Mouse (Mus musculus): ENCODE data around the gene Sh2b2. TPM values are rescaled to one million over a fixed set of nuclear protein-coding genes. Genes with fewer than 3 reads are reported as not detected.
A peak's percentile ranks its signal among the peaks of the same experiment; 100 is the strongest.

Gene Sh2b2
- polyA plus RNA-seq, 1 experiment = 5.1 TPM

DNA sequence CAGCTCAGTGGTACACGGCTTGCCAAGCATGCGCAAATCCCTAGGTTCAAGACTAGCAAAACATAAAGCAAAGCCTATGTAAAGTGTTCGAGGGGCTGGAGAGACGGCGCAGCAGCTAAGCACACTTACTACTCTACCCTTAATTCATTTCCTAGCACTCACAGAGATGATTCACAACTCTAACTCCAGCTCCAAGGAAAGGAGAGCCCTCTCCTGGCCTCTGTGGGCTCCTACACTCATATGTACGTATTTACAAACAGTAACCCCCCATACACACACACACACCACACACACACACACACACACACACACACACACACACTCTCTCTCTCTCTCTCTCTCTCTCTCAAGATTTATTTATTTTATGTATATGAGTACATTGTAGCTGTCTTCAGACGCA is 62.6 kb downstream of the Sh2b2 start:
- H3K4me1 ChIP-seq (ENCODE audit: control insufficient read depth, insufficient read depth, low read length) = peaks cover 1% of the 10 kb centered on the region; the same call in 1 of the 2 replicates
- no peak overlapping the region for H3K4me3 ChIP-seq (replicated peaks; ENCODE audit: control insufficient read depth, low read depth, low read length)
- TF ChIP-seq CTCF (IDR thresholded peaks at IDR 0.05; ENCODE audit: control insufficient read depth, insufficient read depth, low read length) (no peak), POLR2A (IDR thresholded peaks at IDR 0.05; ENCODE audit: borderline replicate concordance, control insufficient read depth, low read depth, low read length) (no peak)
- 79% methylated on average over 7 of the region's 7 CpGs for WGBS
- H3K27ac ChIP-seq (ENCODE audit: control insufficient read depth, insufficient read depth, low read depth, low read length, poor library complexity) = no peak overlapping the region

DNA sequence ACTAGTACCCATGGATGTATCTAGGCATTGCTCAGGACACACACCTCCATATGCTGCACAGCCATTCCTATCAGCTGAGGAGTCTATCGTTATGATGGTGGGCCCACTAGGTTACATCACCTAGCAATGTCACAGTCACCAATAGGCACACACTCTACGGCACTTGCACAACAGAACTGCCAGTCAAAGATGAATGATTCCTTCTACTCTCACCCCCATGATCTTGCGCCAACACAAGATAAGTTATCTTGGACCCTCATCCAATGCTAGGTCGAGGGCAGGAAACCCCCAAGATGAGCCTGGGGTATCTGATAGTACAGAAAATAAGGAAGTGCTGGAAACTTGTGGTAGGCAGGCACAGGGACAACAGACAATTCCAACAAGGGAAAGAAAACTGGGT is 63.5 kb downstream of the Sh2b2 start:
- WGBS = 29% methylated on average over 4 of the region's 4 CpGs
- H3K27ac ChIP-seq (ENCODE audit: control insufficient read depth, insufficient read depth, low read depth, low read length, poor library complexity) = no peak overlapping the region
- peaks cover 3% of the 10 kb centered on the region; the same call in 1 of the 2 replicates for H3K4me1 ChIP-seq (ENCODE audit: control insufficient read depth, insufficient read depth, low read length)
- no peak overlapping the region for H3K4me3 ChIP-seq (replicated peaks; ENCODE audit: control insufficient read depth, low read depth, low read length)
- TF ChIP-seq CTCF (IDR thresholded peaks at IDR 0.05; ENCODE audit: control insufficient read depth, insufficient read depth, low read length) = no peak
- no peak for TF ChIP-seq POLR2A (IDR thresholded peaks at IDR 0.05; ENCODE audit: borderline replicate concordance, control insufficient read depth, low read depth, low read length)

DNA sequence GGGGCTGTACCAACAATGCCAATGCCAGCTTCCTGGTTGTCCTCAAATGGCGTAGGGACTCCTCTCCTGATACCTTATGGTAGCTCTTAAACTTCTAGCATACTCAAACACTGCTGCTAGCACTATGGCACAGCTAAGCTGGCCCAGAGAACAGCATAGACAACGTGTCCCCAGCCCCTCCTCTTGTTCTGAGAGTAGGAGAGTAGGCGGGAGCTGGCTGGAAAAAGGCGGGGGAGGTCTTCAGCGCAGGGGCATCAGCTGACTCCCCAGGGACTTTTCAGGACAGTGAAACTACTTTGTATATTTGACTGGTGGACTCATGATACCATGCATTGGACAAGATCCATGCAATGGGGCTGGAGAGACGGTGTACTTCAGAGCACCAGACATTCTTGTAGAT is 64.3 kb downstream of the Sh2b2 start:
- Histone ChIP-seq H3K4me3 (replicated peaks; ENCODE audit: control insufficient read depth, low read depth, low read length) (no peak overlapping the region), H3K27ac (ENCODE audit: control insufficient read depth, insufficient read depth, low read depth, low read length, poor library complexity) (no peak overlapping the region), H3K4me1 (ENCODE audit: control insufficient read depth, insufficient read depth, low read length) (peaks cover 3% of the 10 kb centered on the region; the same call in 1 of the 2 replicates)
- TF ChIP-seq CTCF (IDR thresholded peaks at IDR 0.05; ENCODE audit: control insufficient read depth, insufficient read depth, low read length) (no peak), POLR2A (IDR thresholded peaks at IDR 0.05; ENCODE audit: borderline replicate concordance, control insufficient read depth, low read depth, low read length) (no peak)
- 80% methylated on average over 6 of the region's 6 CpGs for WGBS

DNA sequence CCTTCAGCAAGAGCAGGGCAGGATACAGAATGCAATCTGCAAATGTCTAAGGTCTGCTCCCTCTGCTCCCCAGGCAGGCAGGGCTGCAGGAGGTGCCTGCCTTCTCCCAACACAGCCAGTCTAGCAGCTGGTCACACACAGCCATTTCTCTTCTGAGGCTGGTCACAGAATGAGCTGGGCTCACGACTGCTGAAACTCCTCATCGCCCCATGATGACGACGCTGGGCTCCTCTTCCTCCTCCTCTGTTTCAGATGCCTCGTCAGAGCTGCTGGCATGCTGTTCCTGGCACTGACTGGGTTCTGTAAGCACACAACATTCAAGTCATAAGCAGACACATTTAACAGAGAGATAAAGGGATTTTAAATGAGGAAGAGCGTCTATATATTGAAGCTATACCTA is 65.2 kb downstream of the Sh2b2 start:
- WGBS = 84% methylated on average over 6 of the region's 6 CpGs
- Histone ChIP-seq H3K4me1 (ENCODE audit: control insufficient read depth, insufficient read depth, low read length) (peaks cover 2% of the 10 kb centered on the region; the same call in 1 of the 2 replicates), H3K4me3 (replicated peaks; ENCODE audit: control insufficient read depth, low read depth, low read length) (no peak overlapping the region), H3K27ac (ENCODE audit: control insufficient read depth, insufficient read depth, low read depth, low read length, poor library complexity) (no peak overlapping the region)
- TF ChIP-seq CTCF (IDR thresholded peaks at IDR 0.05; ENCODE audit: control insufficient read depth, insufficient read depth, low read length) (no peak), POLR2A (IDR thresholded peaks at IDR 0.05; ENCODE audit: borderline replicate concordance, control insufficient read depth, low read depth, low read length) (no peak)

DNA sequence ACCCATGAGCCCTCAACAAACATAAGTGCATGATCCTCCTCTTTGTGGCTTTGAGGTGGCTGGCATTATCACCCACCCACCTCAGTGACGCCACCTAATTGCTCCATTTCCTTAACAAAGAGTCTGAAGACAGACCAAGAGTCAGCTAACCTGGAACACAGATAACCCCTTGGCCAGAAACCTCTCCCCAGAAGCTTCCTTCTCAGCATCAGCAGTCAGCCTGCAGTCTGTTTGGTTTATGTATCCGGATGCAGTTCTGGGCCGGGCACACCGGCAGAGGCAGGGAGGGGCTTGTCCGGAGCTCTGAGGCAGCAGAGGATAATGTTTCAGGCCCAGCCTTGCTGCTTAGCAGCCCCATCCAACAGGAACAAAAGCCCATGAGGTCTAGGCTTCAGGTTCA is 66.8 kb downstream of the Sh2b2 start:
- Histone ChIP-seq H3K27ac (ENCODE audit: control insufficient read depth, insufficient read depth, low read depth, low read length, poor library complexity) (peak overlapping the region; percentile 82), H3K4me3 (replicated peaks; ENCODE audit: control insufficient read depth, low read depth, low read length) (no peak overlapping the region), H3K4me1 (ENCODE audit: control insufficient read depth, insufficient read depth, low read length) (peaks cover 2% of the 10 kb centered on the region; the same call in 1 of the 2 replicates)
- 50% methylated on average over 5 of the region's 5 CpGs for WGBS
- TF ChIP-seq CTCF (IDR thresholded peaks at IDR 0.05; ENCODE audit: control insufficient read depth, insufficient read depth, low read length) (no peak), POLR2A (IDR thresholded peaks at IDR 0.05; ENCODE audit: borderline replicate concordance, control insufficient read depth, low read depth, low read length) (no peak)

DNA sequence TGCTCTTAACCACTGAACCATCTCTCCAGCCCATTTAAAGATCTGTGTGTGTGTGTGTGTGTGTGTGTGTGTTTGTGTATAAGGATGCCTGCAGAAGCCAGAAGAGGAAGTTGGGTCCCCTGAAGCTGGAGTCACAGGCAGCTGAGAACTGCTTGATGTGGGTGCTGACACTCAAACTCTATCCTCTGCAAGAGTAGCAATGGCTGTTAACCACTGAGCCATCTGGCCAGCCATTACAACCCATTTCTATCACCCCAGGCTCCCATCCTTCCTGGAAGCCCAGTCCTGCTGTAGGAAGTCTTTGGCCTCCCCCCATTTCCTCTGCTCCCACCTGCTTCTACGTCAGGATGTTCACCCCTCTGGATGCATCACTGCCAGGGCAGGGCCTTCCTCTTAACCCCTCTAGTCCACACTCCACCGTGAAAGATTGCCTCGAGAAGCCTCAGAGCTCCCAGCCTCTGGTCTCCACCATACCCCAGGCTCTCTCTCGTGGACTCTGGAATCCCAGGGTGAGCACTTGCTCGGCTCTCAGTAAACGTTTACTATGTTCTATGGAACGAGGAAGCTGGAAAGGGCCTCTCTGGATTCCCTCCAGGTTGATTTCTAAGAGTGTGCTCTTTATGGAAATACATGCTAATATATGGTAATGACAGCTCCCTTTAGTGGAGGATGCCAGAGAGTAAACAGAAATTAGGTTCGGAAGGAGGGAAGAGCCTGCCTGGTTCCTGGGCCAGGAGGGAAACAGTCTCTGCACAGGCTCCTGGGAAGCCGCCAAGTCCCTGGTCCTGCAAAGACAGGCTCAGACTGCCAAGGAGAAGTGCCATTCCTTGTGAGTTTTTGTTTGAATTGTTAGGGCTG is 72.5 kb downstream of the Sh2b2 start:
- 31% methylated on average over 9 of the region's 9 CpGs for WGBS
- peak overlapping the region; percentile 23 for H3K27ac ChIP-seq (ENCODE audit: control insufficient read depth, insufficient read depth, low read depth, low read length, poor library complexity)
- no peak for TF ChIP-seq CTCF (IDR thresholded peaks at IDR 0.05; ENCODE audit: control insufficient read depth, insufficient read depth, low read length)
- TF ChIP-seq POLR2A (IDR thresholded peaks at IDR 0.05; ENCODE audit: borderline replicate concordance, control insufficient read depth, low read depth, low read length) = no peak
- peaks cover 3% of the 10 kb centered on the region for H3K4me1 ChIP-seq (ENCODE audit: control insufficient read depth, insufficient read depth, low read length)
- H3K4me3 ChIP-seq (replicated peaks; ENCODE audit: control insufficient read depth, low read depth, low read length) = no peak overlapping the region

DNA sequence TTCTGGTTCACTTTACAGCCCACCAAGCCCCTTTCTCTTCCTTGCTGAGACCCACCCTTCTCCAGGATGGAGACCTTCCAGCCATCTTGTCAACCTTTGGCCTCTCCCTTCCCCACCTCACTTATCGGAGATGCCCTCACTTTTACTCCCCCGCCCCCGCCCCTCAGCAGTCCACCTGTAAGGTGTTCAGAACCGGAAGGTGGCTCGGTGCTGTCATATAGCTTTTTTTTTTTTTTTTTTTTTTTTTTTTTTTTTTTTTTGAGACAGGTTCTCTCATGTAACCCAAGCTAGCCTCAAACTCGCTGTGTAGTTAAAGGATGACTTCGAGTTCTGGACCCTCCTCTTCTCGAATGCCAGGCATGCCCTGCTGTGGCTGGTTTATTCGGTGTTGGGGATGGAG is 73.4 kb downstream of the Sh2b2 start:
- Histone ChIP-seq H3K4me3 (replicated peaks; ENCODE audit: control insufficient read depth, low read depth, low read length) (no peak overlapping the region), H3K27ac (ENCODE audit: control insufficient read depth, insufficient read depth, low read depth, low read length, poor library complexity) (no peak overlapping the region), H3K4me1 (ENCODE audit: control insufficient read depth, insufficient read depth, low read length) (peaks cover 2% of the 10 kb centered on the region)
- TF ChIP-seq POLR2A (IDR thresholded peaks at IDR 0.05; ENCODE audit: borderline replicate concordance, control insufficient read depth, low read depth, low read length) (no peak), CTCF (IDR thresholded peaks at IDR 0.05; ENCODE audit: control insufficient read depth, insufficient read depth, low read length) (no peak)
- 78% methylated on average over 9 of the region's 9 CpGs for WGBS

DNA sequence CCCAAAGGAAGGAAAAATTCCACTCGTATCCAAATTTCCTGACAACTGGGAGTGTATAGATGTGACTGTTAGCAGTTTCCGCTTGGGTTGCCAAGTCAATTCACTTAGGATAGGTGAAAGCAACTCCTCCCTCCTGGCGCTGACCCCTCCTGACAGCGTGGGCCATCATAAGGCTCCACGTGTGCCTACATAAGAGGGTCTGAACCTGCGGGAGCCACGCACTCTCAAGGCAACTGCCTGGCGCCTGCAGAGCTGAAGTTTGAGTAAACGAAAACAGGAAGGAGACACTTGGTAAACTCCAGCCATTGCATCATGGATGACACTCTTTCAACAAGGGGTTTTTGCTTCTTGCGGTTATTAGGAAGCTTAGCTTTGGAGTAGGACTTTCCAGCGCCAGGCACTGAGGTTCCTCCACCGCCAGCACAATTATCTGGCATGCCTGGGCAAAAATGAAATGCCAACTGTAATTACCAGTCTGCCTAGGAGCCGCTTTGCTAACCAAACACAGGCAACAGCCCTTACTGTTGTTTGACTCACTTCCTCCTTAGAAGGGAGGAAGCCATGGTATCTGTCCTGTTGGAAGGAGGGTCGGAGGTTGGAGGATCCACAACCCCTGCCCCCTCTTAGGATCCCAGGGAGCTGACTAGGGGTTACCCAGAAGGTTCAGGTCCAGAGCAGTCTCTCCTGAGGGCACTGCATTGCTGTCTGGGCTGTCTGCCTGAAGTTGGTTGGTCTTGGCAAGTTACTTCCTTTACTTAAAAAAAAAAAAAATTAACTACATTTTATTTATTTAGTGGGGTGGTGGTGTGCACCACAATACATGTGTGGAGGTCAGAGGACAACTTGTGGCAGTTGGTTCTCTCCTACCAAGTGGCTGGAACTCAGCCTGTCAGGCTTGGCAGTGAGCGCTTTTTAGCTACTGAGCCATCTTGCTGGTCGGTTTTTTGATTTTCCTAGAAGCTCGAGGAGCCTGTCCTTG is 74.7 kb downstream of the Sh2b2 start:
- no peak for TF ChIP-seq CTCF (IDR thresholded peaks at IDR 0.05; ENCODE audit: control insufficient read depth, insufficient read depth, low read length)
- peak; percentile 40; the same call in 1 of the 2 replicates for TF ChIP-seq POLR2A (IDR thresholded peaks at IDR 0.05; ENCODE audit: borderline replicate concordance, control insufficient read depth, low read depth, low read length)
- 10% methylated on average over 17 of the region's 17 CpGs for WGBS
- Histone ChIP-seq H3K4me1 (ENCODE audit: control insufficient read depth, insufficient read depth, low read length) (peaks cover 2% of the 10 kb centered on the region), H3K4me3 (replicated peaks; ENCODE audit: control insufficient read depth, low read depth, low read length) (peak overlapping the region; percentile 94), H3K27ac (ENCODE audit: control insufficient read depth, insufficient read depth, low read depth, low read length, poor library complexity) (peak overlapping the region; percentile 86)
